Mouse (Mus musculus) kidney, adult 2 months (tissue): ENCODE measurements at regions not wholly inside any gene's neighbourhood (a gene's known extent, or its start where the extent isn't known, plus 50 kb on each side); places are given as distances from the start of the nearest gene placed in this dataset.

ENCODE experiments used
- CTCF ChIP-seq: fragments of 200-500 bp; conservative IDR thresholded peaks from 2 replicates; pipeline ENCODE4 v1.5.1; 2011; ENCODE audit warnings: low read depth, mild to moderate bottlenecking, control low read depth, low read length, moderate library complexity, mixed read lengths; ENCODE audit not compliant: insufficient read depth, insufficient read length
- POLR2A ChIP-seq: fragments of 200-500 bp; IDR thresholded peaks from one replicate; pipeline ENCODE4 v1.6.1; 2011; ENCODE audit warnings: low read depth, low read length, control low read depth

DNA sequence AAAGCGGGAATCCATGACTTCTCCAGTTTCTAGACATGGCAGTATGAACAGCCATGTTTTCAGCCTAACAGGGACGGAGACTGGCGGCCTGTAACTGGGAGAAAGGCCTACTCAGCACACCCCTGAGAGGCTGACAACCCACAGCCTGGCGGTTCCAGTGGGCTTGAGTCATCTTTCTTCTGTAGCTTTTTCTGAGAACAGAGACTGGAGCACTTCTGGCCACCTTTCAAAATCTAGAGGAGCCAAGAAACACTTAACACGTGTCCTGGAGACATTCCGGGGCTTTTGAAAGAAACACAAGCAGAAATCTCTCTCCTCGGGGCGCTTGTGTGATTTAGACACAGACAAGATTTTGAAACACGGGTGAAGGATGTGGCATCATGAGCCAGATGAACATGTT is 250.1 kb downstream of the Prex1 start:
- TF ChIP-seq POLR2A = no peak
- TF ChIP-seq CTCF = no peak
